Mouse (Mus musculus) hindbrain, embryonic 14.5 days (tissue): ENCODE measurements around the gene Atg4a-ps. TPM values are rescaled to one million over a fixed set of nuclear protein-coding genes. Genes with fewer than 3 reads are reported as not detected.

Source experiments
- ATAC-seq: fragments of 200-750 bp; cut with Nextera tagmentation; 2 replicates; pipeline ENCODE4 v1.8.0; 2017; ENCODE audit warnings: moderate number of reproducible peaks, mild to moderate bottlenecking, moderate TSS enrichment, moderate library complexity; ENCODE audit not compliant: low FRiP score
- DNase-seq: peaks from one replicate; pipeline ENCODE4 v3.0.0-alpha.2; 2015; ENCODE audit warnings: low spot score
- H3K27ac ChIP-seq: fragments of 300-500 bp; sonication (generic); 2 replicates; pipeline ENCODE4 v1.5.1; 2014; ENCODE audit warnings: mild to moderate bottlenecking, moderate library complexity
- H3K27me3 ChIP-seq: fragments of 300-500 bp; sonication (generic); 2 replicates; pipeline ENCODE4 v1.6.1; 2014; ENCODE audit warnings: mild to moderate bottlenecking, low read length, mixed read lengths; ENCODE audit not compliant: control insufficient read depth, insufficient read depth
- H3K36me3 ChIP-seq: fragments of 300-500 bp; sonication (generic); replicated peaks from 2 replicates; pipeline ENCODE4 v1.6.1; 2014; ENCODE audit not compliant: control insufficient read depth, insufficient read depth
- H3K4me1 ChIP-seq: fragments of 300-500 bp; sonication (generic); replicated peaks from 2 replicates; pipeline ENCODE4 v1.6.1; 2014; ENCODE audit warnings: antibody characterized with exemption, low read length, mixed read lengths; ENCODE audit not compliant: control insufficient read depth, insufficient read depth
- H3K4me2 ChIP-seq: fragments of 300-500 bp; sonication (generic); replicated peaks from 2 replicates; pipeline ENCODE4 v1.6.1; 2014; ENCODE audit warnings: mild to moderate bottlenecking, moderate library complexity
- H3K4me3 ChIP-seq: fragments of 300-500 bp; sonication (generic); replicated peaks from 2 replicates; pipeline ENCODE4 v1.5.1; 2014; ENCODE audit warnings: mild to moderate bottlenecking, low read length
- H3K9ac ChIP-seq: fragments of 300-500 bp; sonication (generic); 2 replicates; pipeline ENCODE4 v1.6.1; 2014
- H3K9me3 ChIP-seq: fragments of 300-500 bp; sonication (generic); 2 replicates; pipeline ENCODE4 v1.6.1; 2016; ENCODE audit warnings: low read length; ENCODE audit not compliant: control insufficient read depth
- WGBS: fragments of 180-500 bp; shearing (Covaris S2); extraction: QIAGEN DNeasy Blood & Tissue Kit; methylation state at CpG from one replicate; pipeline ENCODE4 v1.1.7; 2014; 5-methylcytosine and 5-hydroxymethylcytosine counted together
- polyA plus RNA-seq: library from polyadenylated mRNA; unstranded; fragments of >200 nt; fragmentation: Nextera tagmentation; extraction: Ambion mirVana; gene quantifications from 2 replicates; pipeline ENCODE4 v1.2.1, GENCODE M21; 2014

Atg4a-ps gene
- polyA plus RNA-seq, 1 experiment from 2014 or later: 0.11 TPM

DNA sequence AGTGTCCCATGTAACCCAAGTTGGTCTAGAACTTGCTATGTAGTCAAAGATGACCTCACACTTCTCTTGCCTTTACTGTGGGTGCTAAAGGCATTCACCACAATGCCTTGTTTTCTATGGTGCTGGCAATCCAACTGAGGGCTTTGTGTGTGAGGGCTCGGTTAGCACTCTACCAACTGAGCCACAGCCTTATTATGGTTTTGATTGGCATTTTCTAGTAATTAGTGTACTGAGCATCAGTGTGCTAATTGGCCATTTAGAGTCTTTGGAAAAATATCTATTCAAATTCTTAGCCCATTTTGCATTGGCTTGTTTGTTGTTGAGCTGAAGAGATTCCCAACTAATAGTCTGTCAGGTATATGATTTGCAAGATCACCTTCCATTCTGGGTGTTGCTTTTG lies 8.2 kb downstream of the Atg4a-ps start:
- Histone ChIP-seq H3K9me3 (no peaks in the 10 kb centered on the region), H3K4me1 (0 out of 2 replicates have a peak, but pooled peaks cover 3% of the 10 kb centered on the region), H3K27me3 (no peaks in the 10 kb centered on the region), H3K27ac (no peak overlapping the region), H3K36me3 (no peaks in the 10 kb centered on the region), H3K4me3 (no peak overlapping the region), H3K9ac (no peak overlapping the region), H3K4me2 (no peak overlapping the region)
- ATAC-seq (no peak), DNase-seq (no peak)
- WGBS: 82% methylated on average over 1 of the region's 1 CpGs

DNA sequence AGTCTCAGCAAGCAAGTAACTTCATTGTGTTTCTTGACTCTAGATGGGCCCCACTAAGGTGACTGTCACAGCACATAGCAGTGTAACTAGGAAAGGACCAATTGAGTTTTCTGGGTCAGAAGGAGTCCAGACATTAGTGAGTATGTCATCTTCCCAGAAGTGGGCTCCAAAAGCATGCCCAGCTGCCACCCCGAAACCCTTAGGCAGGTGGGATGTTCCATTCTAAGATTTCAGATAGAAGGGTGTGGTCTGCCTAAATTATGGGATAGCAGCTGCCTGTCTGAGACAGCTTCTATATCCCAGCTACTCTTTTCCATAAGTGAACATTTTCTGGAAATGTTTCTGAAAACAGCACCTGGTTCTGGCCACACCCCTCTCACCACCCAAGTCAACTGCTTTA lies 11.6 kb downstream of the Atg4a-ps start:
- no peak for ATAC-seq
- no peak for DNase-seq
- Histone ChIP-seq H3K4me1 (no peaks in the 10 kb centered on the region), H3K9ac (no peak overlapping the region), H3K4me3 (no peak overlapping the region), H3K4me2 (no peak overlapping the region), H3K27ac (no peak overlapping the region), H3K9me3 (no peaks in the 10 kb centered on the region), H3K36me3 (no peaks in the 10 kb centered on the region), H3K27me3 (no peaks in the 10 kb centered on the region)
- 90% methylated on average over 1 of the region's 1 CpGs for WGBS

DNA sequence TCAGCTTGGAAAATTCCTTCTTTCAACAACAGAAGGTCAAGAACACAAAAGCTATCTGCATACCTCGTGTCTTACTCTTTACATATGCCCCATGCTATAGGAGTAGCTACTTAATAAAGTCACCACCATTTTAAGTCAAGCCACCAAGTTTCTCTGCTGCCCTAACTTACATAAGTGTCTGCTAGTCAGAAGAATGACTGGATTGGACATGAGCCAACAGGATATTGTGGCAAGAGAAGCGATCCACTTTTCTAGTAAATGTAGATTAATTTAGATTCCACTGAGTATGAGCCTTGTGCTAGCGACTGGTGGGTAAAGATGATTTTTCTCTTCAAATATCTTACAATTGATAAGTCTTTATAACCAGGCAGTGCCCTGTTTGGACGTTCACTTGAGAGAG lies 12.0 kb downstream of the Atg4a-ps start:
- no peaks in the 10 kb centered on the region for H3K4me1 ChIP-seq
- H3K36me3 ChIP-seq: no peaks in the 10 kb centered on the region
- H3K9ac ChIP-seq: no peak overlapping the region
- H3K27ac ChIP-seq: no peak overlapping the region
- DNase-seq (no peak), ATAC-seq (no peak)
- H3K9me3 ChIP-seq: no peaks in the 10 kb centered on the region
- no peak overlapping the region for H3K4me2 ChIP-seq
- no peaks in the 10 kb centered on the region for H3K27me3 ChIP-seq
- no peak overlapping the region for H3K4me3 ChIP-seq
- WGBS: 78% methylated on average over 4 of the region's 4 CpGs

- WGBS: 89% methylated on average over 7 of the region's 7 CpGs
- H3K27ac ChIP-seq: no peak overlapping the region
- H3K9me3 ChIP-seq: no peaks in the 10 kb centered on the region
- no peak overlapping the region for H3K9ac ChIP-seq
- H3K36me3 ChIP-seq: no peaks in the 10 kb centered on the region
- H3K4me3 ChIP-seq: no peak overlapping the region
- DNase-seq: no peak
- no peaks in the 10 kb centered on the region for H3K4me1 ChIP-seq
- H3K4me2 ChIP-seq: no peak overlapping the region
- no peaks in the 10 kb centered on the region for H3K27me3 ChIP-seq
- no peak for ATAC-seq
Measured at GRCm38 (mm10) chr3:103633124-103633523, 12.7 kb downstream of the Atg4a-ps start.

- ATAC-seq (no peak), DNase-seq (no peak)
- Histone ChIP-seq H3K4me1 (0 out of 2 replicates have a peak, but pooled peaks cover 4% of the 10 kb centered on the region), H3K4me2 (no peak overlapping the region), H3K27ac (no peak overlapping the region), H3K27me3 (no peaks in the 10 kb centered on the region), H3K4me3 (no peak overlapping the region), H3K9ac (no peak overlapping the region), H3K9me3 (no peaks in the 10 kb centered on the region), H3K36me3 (no peaks in the 10 kb centered on the region)
- WGBS: 92% methylated on average over 3 of the region's 3 CpGs
Measured at GRCm38 (mm10) chr3:103627661-103628060, 18.2 kb downstream of the Atg4a-ps start.

DNA sequence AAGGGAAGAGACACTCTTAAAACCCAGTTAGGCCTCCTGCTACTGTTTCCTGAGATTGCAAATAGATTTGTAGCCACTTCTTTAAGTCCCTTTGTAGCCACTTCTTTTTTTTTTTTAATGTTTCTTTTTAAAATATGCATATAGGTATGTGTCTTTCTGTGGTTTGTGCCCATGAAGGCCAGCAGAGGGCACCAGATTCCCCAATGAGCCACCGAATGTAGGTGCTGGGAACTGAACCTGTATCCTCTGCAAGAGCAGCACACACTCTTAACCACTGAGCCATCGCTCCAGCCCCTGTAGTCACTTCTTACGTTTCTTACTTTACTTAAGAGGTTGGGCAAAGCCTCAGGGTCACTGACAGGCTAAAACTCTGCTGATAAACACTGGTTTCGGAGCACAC lies 19.4 kb downstream of the Atg4a-ps start:
- Histone ChIP-seq H3K27me3 (no peaks in the 10 kb centered on the region), H3K9me3 (no peaks in the 10 kb centered on the region), H3K4me2 (no peak overlapping the region), H3K27ac (no peak overlapping the region), H3K4me3 (no peak overlapping the region), H3K4me1 (0 out of 2 replicates have a peak, but pooled peaks cover 4% of the 10 kb centered on the region), H3K36me3 (no peaks in the 10 kb centered on the region), H3K9ac (no peak overlapping the region)
- ATAC-seq (no peak), DNase-seq (no peak)
- 93% methylated on average over 4 of the region's 4 CpGs for WGBS

DNA sequence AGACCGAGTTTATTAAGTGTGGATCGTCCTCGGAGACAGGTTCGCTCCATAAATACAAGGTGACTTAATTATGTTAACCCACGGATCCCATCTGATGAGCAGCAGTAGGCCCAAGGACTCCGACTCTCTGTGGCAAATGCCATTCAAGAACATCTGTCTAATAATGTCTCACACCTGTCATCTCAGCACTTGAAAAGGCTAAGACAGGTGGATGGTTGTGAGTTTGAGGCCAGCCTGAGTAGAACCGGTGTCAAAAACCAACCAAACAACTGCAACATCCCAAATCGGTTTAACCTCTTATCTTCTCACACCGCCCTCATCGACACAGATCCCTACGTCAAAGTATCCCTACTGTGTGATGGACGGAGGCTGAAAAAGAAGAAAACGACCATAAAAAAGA lies 20.7 kb downstream of the Atg4a-ps start:
- 0 out of 2 replicates have a peak, but pooled peaks cover 4% of the 10 kb centered on the region for H3K4me1 ChIP-seq
- H3K4me2 ChIP-seq: no peak overlapping the region
- 77% methylated on average over 13 of the region's 13 CpGs for WGBS
- no peaks in the 10 kb centered on the region for H3K36me3 ChIP-seq
- H3K4me3 ChIP-seq: no peak overlapping the region
- ATAC-seq (no peak), DNase-seq (no peak)
- no peak overlapping the region for H3K27ac ChIP-seq
- no peaks in the 10 kb centered on the region for H3K9me3 ChIP-seq
- H3K27me3 ChIP-seq: no peaks in the 10 kb centered on the region
- H3K9ac ChIP-seq: no peak overlapping the region

- no peak for ATAC-seq
Measured at GRCm38 (mm10) chr3:103624591-103625051, 21.2 kb downstream of the Atg4a-ps start.

GRCm38 (mm10) chr3:103623893-103624470 lies 21.9 kb downstream of the Atg4a-ps start:
- DNase-seq: no peak

More at GRCm38 (mm10) chr3:103624591-103625051, 21.2 kb downstream of the Atg4a-ps start:
- H3K36me3 ChIP-seq: no peaks in the 10 kb centered on the region
- no peak overlapping the region for H3K4me3 ChIP-seq
- H3K9me3 ChIP-seq: no peaks in the 10 kb centered on the region
- no peak overlapping the region for H3K4me2 ChIP-seq
- 49% methylated on average over 5 of the region's 5 CpGs for WGBS
- H3K9ac ChIP-seq: no peak overlapping the region
- peak; percentile 43 for DNase-seq
- 0 out of 2 replicates have a peak, but pooled peaks cover 4% of the 10 kb centered on the region for H3K4me1 ChIP-seq
- H3K27me3 ChIP-seq: no peaks in the 10 kb centered on the region
- no peak overlapping the region for H3K27ac ChIP-seq

More at GRCm38 (mm10) chr3:103623893-103624470, 21.9 kb downstream of the Atg4a-ps start:
- ATAC-seq: no peak
- Histone ChIP-seq H3K4me3 (no peak overlapping the region), H3K9me3 (no peaks in the 10 kb centered on the region), H3K4me2 (no peak overlapping the region), H3K27me3 (no peaks in the 10 kb centered on the region), H3K27ac (no peak overlapping the region), H3K36me3 (no peaks in the 10 kb centered on the region), H3K9ac (no peak overlapping the region), H3K4me1 (0 out of 2 replicates have a peak, but pooled peaks cover 4% of the 10 kb centered on the region)
- WGBS: 81% methylated on average over 10 of the region's 10 CpGs
